Mouse (Mus musculus): ENCODE results near the gene Glmp.

DNA sequence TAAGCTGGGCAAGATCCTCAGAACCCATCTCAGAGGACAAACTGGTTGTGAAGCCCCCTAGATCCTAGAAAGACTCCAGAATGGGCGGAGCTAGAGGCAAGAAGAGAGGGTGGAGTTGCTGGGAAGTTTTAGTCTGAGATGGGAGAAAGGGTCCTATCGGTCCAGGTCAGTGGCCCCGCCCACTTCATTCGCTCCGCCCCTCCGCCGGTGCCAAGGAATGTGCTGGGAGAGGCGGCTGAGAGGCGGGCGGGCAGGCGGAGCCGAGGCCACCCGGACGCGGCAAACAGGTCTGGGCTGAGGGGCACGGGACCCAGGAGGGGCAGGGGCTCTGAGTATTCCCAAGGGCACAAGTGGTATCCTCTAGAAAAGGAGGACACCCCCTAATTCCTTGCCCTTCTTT lies 39.5 kb downstream of the Glmp start, which contains the start of gene Paqr6:
- TF ChIP-seq CTCF (IDR thresholded peaks at IDR 0.05; ENCODE audit: control insufficient read depth, insufficient read depth, low read length), result no peak
- TF ChIP-seq POLR2A (IDR thresholded peaks at IDR 0.05; ENCODE audit: borderline replicate concordance, control insufficient read depth, low read depth, low read length), result no peak

Measured in bone marrow, adult 2 months (tissue).